Mouse (Mus musculus) ovary, adult 18-20 months (tissue): ENCODE data around the gene Dnajc13.

Experiments used
- DNase-seq: peaks from one replicate; pipeline ENCODE4 v3.0.0; 2022; ENCODE audit warnings: low spot score, mixed read lengths

Dnajc13 gene

GRCm38 (mm10) chr9:104262823-104263352 is at the start of gene Dnajc13:
TSS of gene Dnajc13 (minus strand) at chr9:104262930.
- peak; percentile 98 for DNase-seq

GRCm38 (mm10) chr9:104306734-104307133 is 44.0 kb upstream of the Dnajc13 start:
- DNase-seq = peak; percentile 3

- DNase-seq = no peak
Observed at GRCm38 (mm10) chr9:104305333-104306111, 42.8 kb upstream of the Dnajc13 start.

- DNase-seq = no peak
Observed at GRCm38 (mm10) chr9:104304800-104305199, 42.1 kb upstream of the Dnajc13 start.

GRCm38 (mm10) chr9:104304376-104304775 is 41.6 kb upstream of the Dnajc13 start:
- no peak for DNase-seq

GRCm38 (mm10) chr9:104300569-104300968 is 37.8 kb upstream of the Dnajc13 start:
- DNase-seq = no peak

- DNase-seq = no peak
Observed at GRCm38 (mm10) chr9:104297041-104297440, 34.3 kb upstream of the Dnajc13 start.

- DNase-seq = no peak
Observed at GRCm38 (mm10) chr9:104284934-104285333, 22.2 kb upstream of the Dnajc13 start.

- DNase-seq = no peak
Observed at GRCm38 (mm10) chr9:104282536-104282935, 19.8 kb upstream of the Dnajc13 start.

- DNase-seq = no peak
Observed at GRCm38 (mm10) chr9:104281737-104282136, 19.0 kb upstream of the Dnajc13 start.

- DNase-seq = no peak
Observed at GRCm38 (mm10) chr9:104280725-104281495, 18.2 kb upstream of the Dnajc13 start.

- no peak for DNase-seq
Observed at GRCm38 (mm10) chr9:104277528-104278162, 14.9 kb upstream of the Dnajc13 start.

- DNase-seq = no peak
Observed at GRCm38 (mm10) chr9:104275084-104275785, 12.5 kb upstream of the Dnajc13 start.

GRCm38 (mm10) chr9:104272057-104272456 is 9.3 kb upstream of the Dnajc13 start:
- DNase-seq = no peak

GRCm38 (mm10) chr9:104271642-104272041 is 8.9 kb upstream of the Dnajc13 start:
- DNase-seq = no peak

- DNase-seq = no peak
Observed at GRCm38 (mm10) chr9:104269944-104270343, 7.2 kb upstream of the Dnajc13 start.

- DNase-seq = no peak
Observed at GRCm38 (mm10) chr9:104269349-104269871, 6.7 kb upstream of the Dnajc13 start.

- no peak for DNase-seq
Observed at GRCm38 (mm10) chr9:104264567-104264966, 1.8 kb upstream of the Dnajc13 start.

- DNase-seq = peak; percentile 25
Observed at GRCm38 (mm10) chr9:104262016-104262762, 541 bp downstream of the Dnajc13 start.

- DNase-seq = no peak
Observed at GRCm38 (mm10) chr9:104260306-104260705, 2.4 kb downstream of the Dnajc13 start.

- DNase-seq = no peak
Observed at GRCm38 (mm10) chr9:104256085-104256484, 6.6 kb downstream of the Dnajc13 start.
